In the genomic region with DNA sequence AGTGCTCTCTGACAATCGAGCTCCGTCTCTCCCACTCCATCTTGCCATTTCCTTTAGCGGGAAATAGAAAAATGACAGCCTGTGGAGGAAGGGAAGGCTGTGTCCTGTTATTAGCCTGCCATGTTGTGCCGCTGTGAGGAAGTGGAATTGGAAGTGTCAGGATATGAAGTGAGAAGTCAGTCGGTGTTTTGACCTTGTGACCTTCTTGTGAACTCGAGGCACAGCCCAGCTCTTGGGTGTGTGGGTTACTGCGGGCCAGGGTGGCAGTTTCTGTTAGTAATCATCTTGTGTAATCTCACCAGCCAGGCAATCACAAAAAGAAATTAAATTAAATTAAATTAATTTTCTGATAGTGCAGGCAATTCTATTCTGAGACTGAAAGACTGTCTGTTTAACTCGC, we compare ENCODE assay signal across 34 mouse cellular contexts.
DNase-seq lines count a peak whose midpoint lies in the region; ATAC-seq and TF ChIP-seq lines count a peak whose summit lies in the region.
"Had no signal": no experiment of that assay in that cellular context is flagged by ENCODE, and none has a peak within 500 bp of the region (broad histone marks: within the 10 kb centered on the region; RNA-seq: fewer than 3 reads in every experiment).

No protein-coding gene starts in this region.

- peak; percentile 42 for DNase-seq in embryo, embryonic 10 days (ENCODE audit: low spot score)
- DNase-seq in embryo, embryonic 9.5 days (ENCODE audit: extremely low spot score): no peak
- peak; percentile 16 for DNase-seq in lung, embryonic 14.5 days
- DNase-seq in lung, postnatal 4 days: no peak
- peak; percentile 6 for DNase-seq in R1 (ENCODE audit: low read depth, low spot score)
- no peak for DNase-seq in gastrocnemius, adult 8-10 months (ENCODE audit: low spot score in 2 of 2)
- no peak for DNase-seq in spleen, postnatal 14 days (ENCODE audit: low spot score in 2 of 2)
- DNase-seq: adrenal gland, adult 8-10 months; cerebellum, adult 8-10 months; cerebellum, postnatal 25 days; forebrain, postnatal 0 days; gastrocnemius, postnatal 14 days; heart, adult 11 months; heart, postnatal 36 days; kidney, adult 9 months; liver, embryonic 13.5 days; lung, adult 18-20 months; thymus, postnatal 14 days had no signal

- H3K9me3 ChIP-seq in lung, embryonic 14.5 days (ENCODE audit: low read depth, low read length): no peaks in the 10 kb centered on the region
- H3K9me3 ChIP-seq: embryonic facial prominence, embryonic 10.5 days; embryonic facial prominence, embryonic 15.5 days; forebrain, embryonic 12.5 days; heart, embryonic 10.5 days; heart, embryonic 15.5 days; hindbrain, embryonic 12.5 days; intestine, embryonic 15.5 days; limb, embryonic 13.5 days; liver, embryonic 13.5 days; midbrain, embryonic 10.5 days; neural tube, embryonic 13.5 days; stomach, embryonic 15.5 days had no signal

- WGBS in lung, embryonic 14.5 days: 37% methylated on average over 8 of the region's 8 CpGs

- no peak overlapping the region for H3K4me3 ChIP-seq in lung, embryonic 14.5 days (ENCODE audit: low read depth, low read length)
- H3K4me3 ChIP-seq: embryonic facial prominence, embryonic 10.5 days; embryonic facial prominence, embryonic 15.5 days; forebrain, embryonic 12.5 days; heart, embryonic 10.5 days; heart, embryonic 15.5 days; hindbrain, embryonic 12.5 days; intestine, embryonic 15.5 days; limb, embryonic 13.5 days; liver, embryonic 13.5 days; midbrain, embryonic 10.5 days; neural tube, embryonic 13.5 days; stomach, embryonic 15.5 days had no signal

- no peaks in the 10 kb centered on the region for H3K36me3 ChIP-seq in lung, embryonic 14.5 days (ENCODE audit: insufficient read depth)
- H3K36me3 ChIP-seq: embryonic facial prominence, embryonic 10.5 days; embryonic facial prominence, embryonic 15.5 days; forebrain, embryonic 12.5 days; heart, embryonic 10.5 days; heart, embryonic 15.5 days; hindbrain, embryonic 12.5 days; intestine, embryonic 15.5 days; limb, embryonic 13.5 days; liver, embryonic 13.5 days; midbrain, embryonic 10.5 days; neural tube, embryonic 13.5 days; stomach, embryonic 15.5 days had no signal

- no peak overlapping the region for H3K4me2 ChIP-seq in lung, embryonic 14.5 days
- H3K4me2 ChIP-seq: embryonic facial prominence, embryonic 15.5 days; forebrain, embryonic 12.5 days; heart, embryonic 15.5 days; hindbrain, embryonic 12.5 days; intestine, embryonic 15.5 days; limb, embryonic 13.5 days; liver, embryonic 13.5 days; neural tube, embryonic 13.5 days; stomach, embryonic 15.5 days had no signal

- TF ChIP-seq CTCF in lung, embryonic 14.5 days (IDR thresholded peaks at IDR 0.05; ENCODE audit: low read depth): no peak

- ATAC-seq in lung, embryonic 14.5 days (ENCODE audit: insufficient read depth): no peak
- ATAC-seq in megakaryocyte, adult 5-6 weeks (ENCODE audit: poor library complexity, severe bottlenecking): peak; percentile 86
- ATAC-seq: forebrain, postnatal 0 days; hindbrain, postnatal 0 days; intestine, embryonic 15.5 days; midbrain, embryonic 16.5 days had no signal

- no peak overlapping the region for H3K9ac ChIP-seq in lung, embryonic 14.5 days
- H3K9ac ChIP-seq: embryonic facial prominence, embryonic 15.5 days; forebrain, embryonic 12.5 days; forebrain, postnatal 0 days; heart, embryonic 15.5 days; hindbrain, embryonic 12.5 days; intestine, embryonic 15.5 days; limb, embryonic 13.5 days; liver, embryonic 13.5 days; neural tube, embryonic 13.5 days; stomach, embryonic 15.5 days had no signal

- no peaks in the 10 kb centered on the region for H3K4me1 ChIP-seq in lung, embryonic 14.5 days (ENCODE audit: insufficient read depth)
- H3K4me1 ChIP-seq: embryonic facial prominence, embryonic 15.5 days; forebrain, embryonic 12.5 days; liver, embryonic 13.5 days; midbrain, embryonic 10.5 days; stomach, embryonic 15.5 days had no signal

- H3K27ac ChIP-seq in lung, embryonic 14.5 days (ENCODE audit: low read depth): no peak overlapping the region
- H3K27ac ChIP-seq: embryonic facial prominence, embryonic 10.5 days; embryonic facial prominence, embryonic 15.5 days; forebrain, embryonic 12.5 days; heart, embryonic 10.5 days; heart, embryonic 15.5 days; hindbrain, embryonic 12.5 days; hindbrain, postnatal 0 days; intestine, embryonic 15.5 days; limb, embryonic 13.5 days; liver, embryonic 13.5 days; macrophage; midbrain, embryonic 10.5 days; neural tube, embryonic 13.5 days; stomach, embryonic 15.5 days had no signal

- no peaks in the 10 kb centered on the region for H3K27me3 ChIP-seq in lung, embryonic 14.5 days (ENCODE audit: insufficient read depth, low read length)
- H3K27me3 ChIP-seq: CH12.LX; embryonic facial prominence, embryonic 15.5 days; forebrain, embryonic 12.5 days; heart, embryonic 15.5 days; hindbrain, embryonic 12.5 days; intestine, embryonic 15.5 days; limb, embryonic 13.5 days; liver, embryonic 13.5 days; neural tube, embryonic 13.5 days; stomach, embryonic 15.5 days had no signal

Comparison
In these comparisons a context has a peak if more than half of its experiments do, and no peak if none do; other contexts are left out.
1. DNase-seq: peak in embryo, embryonic 10 days (single experiment), lung, embryonic 14.5 days (single experiment) and R1 (single experiment); none in embryo, embryonic 9.5 days (single experiment), lung, postnatal 4 days (0 of 2), gastrocnemius, adult 8-10 months (0 of 2) and spleen, postnatal 14 days (0 of 2).